Mouse (Mus musculus) CH12F3 (cell line): ENCODE results near the gene Fbxl20.

Experiments used
- in situ Hi-C: fragments of 300-500 bp; cut with MboI; formaldehyde crosslinking; loops from 2 replicates; pipeline ENCODE4 v1.14.3; 2020; ENCODE audit warnings: low sequenced_read_pairs

Fbxl20 gene

DNA sequence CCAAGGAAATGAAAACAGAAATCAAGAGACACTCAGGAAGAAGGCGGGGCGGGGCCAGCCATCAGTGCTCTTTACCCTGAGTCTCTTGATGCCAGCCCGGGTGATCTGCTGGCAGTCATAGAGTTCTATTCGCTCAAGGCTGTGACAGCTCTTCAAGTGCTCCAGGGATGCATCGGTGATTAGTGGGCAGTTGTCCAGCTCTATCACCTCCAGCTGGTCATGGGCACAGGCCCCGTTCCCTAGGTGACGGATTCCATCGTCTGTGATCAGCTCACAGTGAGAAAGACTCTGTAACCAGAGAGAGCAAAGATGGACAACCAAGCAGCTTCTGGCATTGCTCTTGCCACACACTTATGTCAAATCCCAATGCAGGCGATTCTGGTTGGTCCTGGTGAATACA lies 59.6 kb downstream of the Fbxl20 start:
- in situ Hi-C loops, result no loop called here

DNA sequence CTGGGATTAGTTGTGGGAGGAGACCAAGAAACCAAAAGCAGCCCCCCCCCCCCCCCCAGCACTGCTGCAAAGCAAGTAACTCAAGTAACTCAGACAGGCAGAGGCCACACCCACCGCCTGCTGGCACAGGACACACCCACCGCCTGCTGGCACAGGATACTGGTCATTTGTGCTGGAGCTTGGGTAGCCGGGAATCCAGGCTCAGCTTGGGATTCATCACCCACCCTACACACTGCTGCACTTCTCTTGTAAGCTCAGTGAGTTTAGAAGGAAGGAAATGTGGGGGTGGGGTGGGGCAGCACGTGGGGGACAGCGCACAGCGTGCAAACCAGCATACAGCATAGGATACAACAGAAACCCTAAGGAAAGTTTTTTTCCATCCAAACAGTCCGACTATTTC lies 62.0 kb downstream of the Fbxl20 start:
- in situ Hi-C loops, result no loop called here

DNA sequence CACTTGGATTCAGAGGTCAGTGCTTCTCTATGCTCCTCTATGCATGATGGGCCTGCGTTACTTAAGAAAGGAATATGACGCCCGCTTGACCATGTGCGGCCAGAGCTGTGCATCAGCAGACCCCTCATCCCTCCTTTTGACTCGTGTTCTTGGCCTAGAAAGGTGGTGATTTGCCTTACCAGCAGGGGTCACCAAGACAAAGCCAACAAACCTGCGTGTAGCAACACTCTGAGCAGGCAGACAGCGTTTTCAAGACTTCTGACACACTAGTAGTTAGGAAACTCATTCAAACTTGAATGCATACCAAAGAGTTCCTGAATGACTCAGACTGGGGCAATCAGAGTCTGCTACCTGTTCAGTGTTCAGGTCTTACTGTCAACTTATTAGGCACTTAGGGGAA lies 63.6 kb downstream of the Fbxl20 start:
- in situ Hi-C loops, result no loop called here

DNA sequence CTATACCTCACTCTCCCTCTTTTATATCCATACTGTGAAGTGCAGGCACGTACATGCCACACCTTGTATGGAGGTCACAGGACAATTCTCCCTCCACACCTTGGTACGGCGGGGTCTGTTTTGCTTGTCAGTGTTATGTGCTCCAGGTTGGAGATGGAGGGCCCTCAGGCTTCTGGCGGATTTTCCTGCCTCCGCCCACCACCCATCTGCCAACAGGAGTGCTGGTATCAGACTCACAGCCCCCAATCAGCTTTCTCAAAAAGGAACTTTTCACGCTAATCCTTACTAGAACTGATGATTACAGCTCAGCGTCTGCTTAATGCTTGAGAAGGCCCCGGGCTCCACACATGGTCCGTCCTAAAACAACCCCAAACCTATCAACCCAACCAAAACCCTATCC lies 64.1 kb downstream of the Fbxl20 start:
- in situ Hi-C loops, result no loop called here

DNA sequence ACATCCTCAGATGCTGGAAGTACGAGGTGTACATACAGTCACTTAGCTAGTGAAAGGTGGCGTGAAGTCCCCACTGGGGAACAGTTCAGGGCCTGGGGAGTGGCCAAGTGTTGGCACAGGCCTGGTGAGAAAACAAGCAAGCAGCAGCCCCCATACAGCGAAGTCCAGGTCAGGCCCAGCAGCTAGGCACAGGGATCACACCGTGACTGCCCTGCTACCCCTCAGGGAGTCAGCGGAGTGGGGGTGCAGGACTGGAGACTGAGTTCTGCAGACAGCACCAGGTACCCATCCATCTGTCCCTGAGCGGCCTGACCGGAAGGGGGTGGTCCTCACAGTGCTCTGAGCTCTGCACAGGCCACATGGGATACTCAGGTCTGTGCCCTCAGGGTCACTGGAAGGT lies 67.5 kb downstream of the Fbxl20 start:
- in situ Hi-C loops, result no loop called here

DNA sequence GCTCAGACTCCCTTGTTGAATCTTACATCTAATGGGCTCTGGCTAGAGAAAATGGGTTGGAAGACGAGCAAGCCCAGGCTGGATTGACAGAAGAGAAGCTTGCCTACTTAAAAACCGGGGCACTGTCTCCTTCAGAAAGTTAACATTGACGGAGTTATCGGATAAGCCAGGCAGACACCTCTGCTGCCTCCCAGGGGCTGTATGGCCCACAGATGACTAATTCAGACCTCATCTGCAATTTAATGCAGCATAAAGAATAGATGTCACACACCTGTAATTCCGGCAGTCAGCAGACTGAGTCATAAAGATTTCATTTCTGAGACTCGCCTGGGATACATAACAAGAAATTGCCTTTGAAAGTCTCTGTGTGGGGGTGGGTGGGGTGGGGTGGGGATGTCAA lies 69.8 kb downstream of the Fbxl20 start:
- in situ Hi-C loops, result no loop called here

DNA sequence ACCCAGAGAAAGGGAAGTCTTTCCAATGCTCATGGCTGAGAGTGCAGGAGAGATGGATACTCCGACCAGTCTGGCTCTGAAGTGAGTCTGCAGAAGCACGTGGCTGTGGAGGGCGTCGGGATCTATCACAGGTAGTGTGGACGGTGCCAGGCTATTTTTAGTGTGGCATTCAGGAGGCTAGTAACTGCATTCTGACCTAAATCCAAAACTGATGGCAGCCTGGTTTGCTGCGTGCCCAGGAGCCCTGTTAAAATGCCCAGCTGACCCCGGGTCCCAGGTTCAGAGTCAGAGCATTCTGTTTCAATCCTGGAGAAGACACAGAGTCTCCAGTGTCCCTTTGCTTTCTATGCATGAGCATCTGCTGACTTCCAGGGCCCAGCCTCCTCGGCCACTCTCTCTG lies 73.1 kb downstream of the Fbxl20 start:
- in situ Hi-C loops, result no loop called here

DNA sequence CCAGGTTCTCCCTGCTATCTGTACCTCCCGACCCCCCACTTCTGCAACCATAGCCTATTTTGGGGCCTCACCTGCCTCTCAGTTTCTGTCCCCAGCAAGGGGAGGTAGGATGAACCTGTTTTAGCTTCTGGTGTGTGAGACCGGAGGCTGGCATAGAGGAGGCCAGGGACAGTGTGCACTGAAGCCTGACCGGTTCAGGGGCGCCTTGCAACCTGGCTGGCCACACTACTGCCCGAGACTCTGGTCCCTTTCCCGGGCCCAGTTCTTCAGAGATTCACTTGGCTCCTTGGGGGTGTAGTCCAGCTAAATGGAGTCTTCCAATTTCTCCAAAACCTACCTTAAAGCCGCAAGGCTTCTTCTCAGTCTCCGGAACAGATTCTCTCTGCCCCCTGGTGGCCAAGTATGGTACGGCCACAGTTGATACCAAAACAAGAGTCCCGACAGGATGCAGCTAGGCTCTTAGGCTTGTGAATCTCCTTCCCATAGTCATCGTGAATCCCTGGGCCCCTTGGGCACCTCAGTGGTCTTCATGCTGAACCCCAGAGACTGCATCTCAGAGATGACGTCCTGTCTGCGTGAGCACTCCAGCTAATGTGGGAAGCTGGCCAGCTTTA lies 74.9 kb downstream of the Fbxl20 start:
- in situ Hi-C loops, result no loop called here

DNA sequence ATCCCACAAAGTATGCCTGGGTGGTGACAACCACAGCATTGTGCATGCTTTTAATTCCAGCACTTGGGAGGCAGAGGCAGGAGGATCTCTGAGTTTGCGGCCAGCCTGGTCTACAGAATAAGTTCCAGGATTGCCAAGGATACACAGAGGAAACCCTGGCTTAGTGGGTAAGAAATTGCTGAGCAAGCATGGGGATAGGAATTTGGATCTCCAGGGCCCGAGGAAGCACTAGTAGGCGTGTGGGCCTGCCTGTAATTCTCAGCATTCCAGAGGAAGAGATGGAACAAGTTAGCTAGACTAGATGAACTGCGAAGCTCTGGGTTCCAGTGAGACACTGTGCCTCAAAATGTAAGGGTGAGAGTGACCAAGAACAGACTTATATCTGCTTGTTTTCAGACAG lies 76.8 kb downstream of the Fbxl20 start:
- in situ Hi-C loops, result no loop called here

DNA sequence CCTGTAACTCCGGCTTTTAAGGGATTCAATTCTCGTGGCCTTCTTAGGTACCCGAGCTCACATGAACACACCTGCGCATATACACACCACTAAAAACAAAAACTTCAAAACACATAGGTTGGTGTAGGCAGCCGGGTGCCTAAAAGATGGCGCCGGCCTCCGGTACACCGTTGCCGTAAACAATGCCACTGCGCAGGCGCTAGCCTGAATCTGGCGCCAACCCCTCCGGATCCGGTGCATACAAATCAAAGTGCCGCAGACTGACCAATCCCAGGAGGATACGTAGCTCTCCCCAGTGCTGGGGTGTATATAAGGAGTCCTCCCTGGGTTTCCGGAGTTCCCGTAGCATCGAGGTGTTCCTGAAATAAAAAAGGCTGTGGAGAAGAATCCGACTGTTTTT lies 82.9 kb downstream of the Fbxl20 start:
- in situ Hi-C loops, result no loop called here

DNA sequence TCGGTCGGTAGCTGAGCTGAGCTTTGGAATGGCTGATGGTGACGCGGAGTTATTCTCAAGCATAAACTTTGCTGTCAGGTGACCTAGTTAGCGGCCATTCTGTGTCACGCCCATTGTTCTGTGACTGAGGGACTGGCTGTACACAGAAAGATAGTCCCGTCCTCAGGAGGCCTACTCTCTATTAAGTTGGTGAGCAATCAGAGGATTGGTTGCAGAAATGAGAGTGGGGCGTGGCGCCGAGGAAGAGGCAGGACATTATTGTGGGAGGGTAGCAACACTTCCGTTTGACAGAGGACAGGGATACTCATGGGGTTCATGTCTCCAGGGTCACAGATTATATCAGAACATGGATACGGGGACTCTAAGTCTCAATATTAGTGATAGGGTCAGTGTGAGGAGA lies 84.0 kb downstream of the Fbxl20 start:
- in situ Hi-C loops, result no loop called here

DNA sequence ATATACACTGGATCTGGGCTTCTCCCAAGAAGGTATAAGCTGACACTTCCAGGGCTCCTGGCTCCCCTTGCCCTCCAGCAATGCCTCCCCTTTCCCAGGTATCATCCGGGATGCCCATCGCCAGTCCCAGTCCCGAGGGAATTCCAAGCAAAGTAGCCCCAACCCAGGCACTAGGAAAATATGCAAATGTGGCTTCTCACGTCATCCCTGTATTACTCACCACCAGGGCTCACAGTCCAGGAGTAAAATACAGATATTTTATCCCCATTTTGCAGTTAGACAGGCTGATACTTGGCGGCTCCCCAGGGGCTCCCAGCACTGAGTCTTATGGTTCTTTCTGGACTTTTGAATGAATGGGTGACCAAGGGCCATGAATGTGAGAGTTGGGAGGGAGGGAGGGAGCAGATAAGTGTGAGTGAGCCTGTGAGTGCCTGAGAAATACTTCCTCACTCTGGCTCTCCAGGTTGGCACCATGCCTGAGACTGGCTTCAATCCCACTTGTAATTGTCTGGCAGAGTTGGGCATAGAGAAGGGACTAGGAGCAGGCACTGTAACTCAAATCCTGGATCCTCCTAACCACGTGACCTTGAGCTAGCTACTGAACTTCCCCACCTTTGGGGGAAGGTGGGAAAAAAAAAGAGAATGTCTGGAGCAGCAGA lies 88.2 kb downstream of the Fbxl20 start:
- in situ Hi-C loops, result no loop called here

DNA sequence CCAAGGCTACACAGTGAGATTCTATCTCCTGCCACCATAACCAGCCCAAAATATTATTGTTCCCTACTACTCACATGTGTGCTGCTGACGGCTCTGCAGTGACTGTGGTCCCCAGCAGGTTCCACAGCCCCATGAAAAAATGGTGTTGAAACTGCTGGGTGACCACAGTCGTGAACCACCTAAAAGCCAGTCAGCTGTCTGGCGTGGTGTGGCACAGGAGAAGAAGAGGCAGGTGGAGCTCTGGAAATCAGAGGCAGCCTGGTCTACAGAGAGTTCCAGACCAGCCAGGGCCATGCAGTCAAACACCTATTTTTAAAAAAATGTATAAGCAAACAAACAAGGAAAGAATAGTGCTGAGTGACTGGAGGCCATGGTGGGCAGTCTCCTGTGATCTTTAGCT lies 88.8 kb downstream of the Fbxl20 start:
- in situ Hi-C loops, result no loop called here

DNA sequence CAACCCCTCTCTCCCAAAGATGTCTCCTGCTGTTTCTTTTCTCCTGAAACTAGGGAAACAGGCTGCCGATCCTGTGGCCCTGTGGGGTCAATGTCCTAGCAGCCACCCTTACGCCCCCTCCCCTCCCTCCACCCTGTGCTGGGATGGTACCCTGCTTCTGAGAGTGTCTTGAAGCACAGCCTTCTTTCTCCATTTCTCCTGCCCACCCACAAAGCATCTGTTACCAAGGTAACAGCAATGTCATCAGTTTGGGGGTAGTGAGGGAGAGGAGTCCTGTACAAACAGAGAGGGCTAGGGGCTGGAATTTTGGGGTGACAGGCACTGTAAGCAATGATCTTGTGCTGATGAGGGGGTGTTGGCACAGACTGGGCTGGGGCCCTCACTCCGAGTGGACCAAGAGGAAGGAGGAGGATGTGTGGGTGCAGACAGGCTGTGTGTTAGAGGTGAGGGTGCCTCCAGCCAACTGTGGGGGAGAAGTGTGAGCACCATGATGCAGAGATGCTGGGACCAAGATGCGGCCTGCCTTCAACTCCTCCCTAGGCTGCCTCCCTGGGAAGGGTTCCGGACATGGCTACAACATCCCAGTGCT lies 90.0 kb downstream of the Fbxl20 start:
- in situ Hi-C loops, result no loop called here

DNA sequence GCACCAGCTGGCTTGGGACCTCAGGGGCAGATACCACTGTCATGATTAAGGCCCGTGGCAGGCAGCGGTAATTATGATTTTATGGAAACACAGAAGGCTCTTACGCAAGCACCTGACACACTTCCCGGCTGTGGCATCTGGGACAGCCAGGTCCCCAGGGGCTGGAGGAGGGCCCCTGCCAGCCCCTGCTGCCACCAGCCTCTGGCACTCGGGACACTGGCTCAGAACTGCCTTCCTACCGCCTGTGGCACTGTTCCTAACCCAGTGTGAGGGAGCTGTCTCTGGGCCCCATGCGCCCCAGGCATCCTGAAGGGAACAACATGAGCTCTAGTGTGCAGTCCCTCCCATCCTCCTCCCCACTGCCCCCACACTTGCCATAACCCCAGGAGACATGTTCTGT lies 90.5 kb downstream of the Fbxl20 start:
- in situ Hi-C loops, result no loop called here

DNA sequence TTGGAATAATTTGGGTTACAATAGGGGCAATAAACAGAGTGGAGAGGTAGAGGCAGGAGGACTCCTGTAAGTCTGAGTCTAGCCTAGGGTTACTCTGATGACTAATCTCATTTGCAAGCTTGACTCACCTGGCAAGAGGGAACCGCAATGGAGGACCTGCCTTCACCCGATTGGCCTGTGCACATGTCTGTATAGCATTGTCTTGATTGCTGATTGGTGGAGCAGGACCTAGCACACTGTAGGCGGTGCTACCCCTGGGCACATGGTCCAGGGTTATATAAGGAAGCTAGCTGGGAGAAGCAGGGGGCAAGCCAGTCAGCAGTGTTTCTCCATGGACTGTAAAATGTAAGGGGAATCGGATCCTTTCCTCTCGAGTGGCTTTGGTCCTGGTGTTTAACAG lies 92.2 kb downstream of the Fbxl20 start:
- in situ Hi-C loops, result no loop called here

DNA sequence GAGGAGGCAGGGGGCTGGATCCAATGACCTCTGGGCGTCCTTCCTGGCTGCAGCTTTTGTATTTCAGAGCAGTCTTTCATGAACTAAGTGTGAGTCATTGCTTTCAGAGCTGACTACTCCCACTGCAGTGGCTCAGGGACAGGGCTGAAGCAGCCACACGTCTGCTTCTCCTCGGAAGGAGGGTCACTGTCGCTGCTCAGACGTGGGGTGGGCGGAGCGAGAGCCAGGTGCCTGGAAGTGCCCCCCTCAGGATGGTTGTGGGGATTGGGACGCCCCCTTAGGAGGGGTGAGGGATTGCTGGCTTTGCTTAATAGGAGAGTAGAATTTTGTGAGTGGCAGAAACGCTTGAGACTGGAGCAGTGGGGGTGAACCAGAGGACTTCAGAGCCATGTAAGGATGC lies 92.7 kb downstream of the Fbxl20 start:
- in situ Hi-C loops, result no loop called here

DNA sequence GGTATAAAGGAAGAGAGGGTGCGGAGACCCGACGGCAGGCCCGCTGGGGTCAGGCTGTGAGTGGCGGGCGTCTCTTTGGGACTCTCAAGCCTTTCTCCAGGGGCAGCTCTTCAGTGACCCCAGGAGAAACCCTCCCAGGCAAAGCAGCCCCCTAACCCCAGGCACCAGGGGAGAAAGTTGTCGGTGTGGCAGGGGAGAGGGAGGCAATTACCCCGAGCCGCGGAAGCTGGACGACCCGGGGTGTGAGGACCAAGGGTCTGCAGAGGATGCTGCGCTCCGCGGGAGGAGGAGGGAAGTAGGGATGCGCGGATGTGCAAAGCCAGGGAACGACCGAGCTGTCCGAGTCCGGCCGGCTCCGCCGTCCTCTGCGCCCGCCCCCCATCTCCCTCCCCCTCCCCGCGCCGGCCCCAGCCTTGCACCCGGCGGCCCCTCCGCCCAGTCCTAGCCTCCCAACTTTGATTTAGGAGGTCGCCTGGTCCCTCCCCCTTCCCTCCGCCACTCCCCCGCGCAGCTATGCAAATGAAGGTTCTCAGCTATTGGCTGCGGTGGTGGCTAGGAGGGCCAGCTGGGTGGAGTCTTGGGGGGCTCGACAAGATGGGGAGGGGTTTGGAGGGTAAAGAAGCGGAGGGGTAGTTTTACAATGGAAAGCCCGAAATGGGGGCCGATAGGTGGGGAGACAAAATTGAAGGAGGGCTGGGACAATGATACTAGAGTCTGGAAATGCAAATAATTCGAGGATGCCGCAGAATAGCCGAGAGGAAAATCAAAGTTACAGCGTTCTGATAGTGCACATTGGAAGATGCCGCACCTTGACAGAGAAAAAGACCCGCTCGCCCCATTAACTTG lies 97.0 kb downstream of the Fbxl20 start, which contains the start of gene Stac2:
TSS of gene Stac2 (minus strand) at position 474 of the 846 bp plus-strand sequence.
- in situ Hi-C loops, result no loop called here

DNA sequence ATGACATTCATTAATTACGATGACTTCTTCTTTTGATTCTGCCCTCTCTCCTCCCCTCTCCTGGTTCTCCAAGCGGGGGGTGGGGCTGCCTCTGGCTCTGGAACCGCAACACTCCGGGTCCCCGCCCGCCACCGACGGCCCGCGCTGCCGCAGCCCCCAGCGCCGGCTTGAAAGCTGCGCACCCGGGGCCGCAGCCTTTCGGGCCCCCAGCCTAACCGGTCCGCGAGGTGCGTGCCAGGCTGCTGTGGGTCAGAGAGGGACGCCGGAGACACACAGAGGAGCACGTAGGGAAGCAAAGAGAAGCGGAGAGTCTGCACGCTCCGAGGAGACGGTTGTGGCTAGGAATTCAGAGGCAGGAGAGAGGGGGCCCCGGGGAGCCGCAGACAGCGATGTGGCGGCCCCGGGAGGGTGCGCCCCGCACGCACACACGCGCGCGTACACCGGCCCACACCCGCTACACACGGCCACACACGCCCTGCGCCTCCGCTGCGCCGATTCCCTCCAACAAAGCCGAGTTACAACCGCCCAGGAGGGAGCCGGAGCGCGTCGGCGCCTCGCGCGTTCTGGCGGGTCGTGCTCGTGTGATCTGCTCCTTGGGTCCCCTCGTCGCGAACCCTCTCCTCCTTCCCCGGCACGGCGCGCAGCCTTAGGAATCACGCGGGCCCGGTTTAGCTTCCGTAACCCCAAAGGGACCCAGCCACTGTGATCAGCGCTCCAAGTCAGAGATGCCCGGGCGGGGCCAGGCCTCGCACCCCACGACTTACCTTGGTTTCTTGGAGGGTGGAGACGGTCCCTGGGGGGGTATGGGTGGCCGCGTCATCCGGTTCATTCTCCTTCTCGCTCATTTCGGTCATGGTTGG lies 97.8 kb downstream of the Fbxl20 start:
- in situ Hi-C loops, result no loop called here

DNA sequence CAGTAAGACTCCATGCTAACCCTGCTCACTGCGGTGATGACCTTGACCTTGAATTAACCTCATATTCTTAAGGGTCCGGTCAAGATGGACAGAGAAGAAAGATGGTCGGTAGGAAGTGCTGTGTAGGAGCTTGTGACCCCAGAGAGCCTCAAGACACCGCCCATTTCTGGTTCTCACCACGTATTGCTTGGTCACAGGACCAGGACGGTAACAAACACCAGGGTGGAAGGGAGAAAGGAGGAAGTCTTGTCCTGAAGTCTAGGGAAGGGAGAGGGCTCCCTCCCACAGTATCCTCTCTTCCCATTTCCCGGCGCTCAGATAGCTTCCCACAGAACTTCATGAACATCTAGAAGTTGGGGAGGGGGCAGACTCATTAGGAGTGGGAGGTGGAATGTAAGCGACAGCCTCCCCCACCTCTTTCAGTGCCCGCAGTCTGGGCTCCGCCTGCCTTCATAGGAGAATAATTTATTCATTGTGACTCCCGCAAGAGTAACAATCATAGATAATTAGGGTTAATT lies 98.5 kb downstream of the Fbxl20 start:
- in situ Hi-C loops, result no loop called here

DNA sequence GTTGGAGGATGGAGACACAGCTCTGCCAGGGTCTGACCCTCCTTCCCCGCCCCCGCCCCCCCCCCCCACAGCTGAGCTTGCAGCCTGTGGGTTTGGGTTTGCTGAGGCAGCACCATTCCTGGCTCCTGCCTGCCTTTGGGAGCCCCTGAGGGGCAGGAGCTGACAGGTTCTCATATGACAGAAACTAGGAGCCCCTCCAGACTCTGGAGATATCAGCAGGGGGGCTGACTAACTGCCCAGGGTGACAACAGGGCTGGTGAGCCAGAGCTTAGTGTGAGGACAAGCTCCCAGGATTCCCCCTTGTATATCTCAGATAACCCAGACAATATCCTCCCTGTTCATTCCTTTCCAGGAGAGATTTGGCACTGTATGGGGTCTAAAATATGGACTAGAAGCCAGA lies 99.3 kb downstream of the Fbxl20 start:
- in situ Hi-C loops, result no loop called here
